Mouse (Mus musculus): Measurements from ENCODE around the gene Gbx2.

Gbx2 gene

GRCm38 (mm10) chr1:89902236-89902635 is 28.7 kb downstream of the Gbx2 start:
- DNase-seq: no peak

GRCm38 (mm10) chr1:89901381-89901780 is 29.6 kb downstream of the Gbx2 start:
- no peak for DNase-seq

DNA sequence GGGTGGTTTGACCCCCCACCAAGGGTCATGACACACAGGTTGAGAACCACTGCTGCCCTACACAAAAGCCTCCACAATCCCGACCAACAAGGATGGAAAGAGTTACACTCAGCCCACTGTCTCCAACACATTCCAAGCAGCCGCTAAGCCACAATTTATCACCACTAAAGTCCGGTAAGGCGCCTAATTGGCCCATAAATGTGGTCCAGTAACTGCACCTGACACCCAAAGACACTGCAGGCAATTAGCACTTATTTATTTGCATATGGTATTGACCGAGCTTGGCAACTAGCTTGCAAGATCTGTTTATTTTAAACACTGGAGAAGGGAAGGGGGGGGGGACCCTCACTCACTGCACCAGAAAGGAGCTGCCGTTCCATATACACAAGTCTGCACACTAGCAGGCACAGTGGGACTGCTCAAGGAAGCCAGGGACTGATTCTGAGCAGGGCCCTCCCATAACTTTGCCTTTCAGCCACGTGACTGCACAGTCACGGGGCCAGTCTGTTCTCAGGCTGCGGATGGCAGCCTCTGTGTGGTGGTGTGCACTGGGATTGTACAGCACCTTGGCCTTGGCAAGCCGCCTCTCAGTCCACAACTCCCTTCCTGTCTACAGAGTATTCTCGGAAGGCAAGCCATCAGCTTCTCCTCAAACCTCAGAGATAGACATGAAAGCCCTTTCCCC is 31.1 kb downstream of the Gbx2 start:
- DNase-seq: no peak

GRCm38 (mm10) chr1:89899036-89899435 is 31.9 kb downstream of the Gbx2 start:
- DNase-seq: no peak

DNA sequence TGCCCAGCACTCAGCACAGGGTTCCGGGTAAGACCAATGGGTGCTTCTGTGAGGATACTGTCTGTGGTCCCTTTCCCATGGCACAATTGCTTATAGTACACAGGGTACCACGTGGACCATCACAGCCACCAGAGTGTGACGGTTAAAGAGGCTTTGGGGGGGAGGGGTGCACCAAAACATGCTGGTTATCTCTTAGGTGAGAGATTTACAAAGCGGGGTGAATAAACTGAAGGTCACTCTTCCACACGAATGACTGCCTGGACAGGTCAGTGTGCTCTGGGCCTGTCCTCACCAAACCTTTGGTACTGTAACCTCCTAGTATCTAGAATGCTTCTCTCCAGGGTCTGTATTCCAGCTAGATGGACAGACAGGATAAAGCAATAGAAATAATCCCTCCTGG is 35.2 kb downstream of the Gbx2 start:
- no peak for DNase-seq

GRCm38 (mm10) chr1:89892281-89892680 is 38.7 kb downstream of the Gbx2 start:
- DNase-seq: no peak

GRCm38 (mm10) chr1:89891400-89891799 is 39.6 kb downstream of the Gbx2 start:
- DNase-seq: no peak

GRCm38 (mm10) chr1:89885696-89886095 is 45.3 kb downstream of the Gbx2 start:
- DNase-seq: no peak

GRCm38 (mm10) chr1:89884335-89884734 is 46.6 kb downstream of the Gbx2 start:
- DNase-seq: no peak

DNA sequence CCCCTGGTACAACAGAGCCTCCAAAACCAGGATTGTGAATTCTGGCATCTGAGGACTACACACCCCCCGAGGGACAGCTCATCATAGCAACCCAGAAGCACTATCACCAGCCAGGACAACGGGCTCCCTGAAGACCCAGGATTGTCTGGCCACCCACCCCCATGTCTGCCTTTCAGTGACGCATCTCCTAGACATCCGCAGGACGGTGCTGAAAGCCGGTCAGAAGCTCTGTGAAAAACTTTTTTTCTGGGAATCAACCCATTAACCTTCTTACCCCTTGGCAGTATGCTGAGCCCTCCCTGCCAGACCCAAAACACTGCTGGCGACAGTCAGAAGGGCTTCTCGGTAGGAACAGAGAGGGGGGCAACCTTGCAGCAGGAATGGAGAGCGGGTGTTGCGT is 50.1 kb downstream of the Gbx2 start:
- DNase-seq: no peak

DNA sequence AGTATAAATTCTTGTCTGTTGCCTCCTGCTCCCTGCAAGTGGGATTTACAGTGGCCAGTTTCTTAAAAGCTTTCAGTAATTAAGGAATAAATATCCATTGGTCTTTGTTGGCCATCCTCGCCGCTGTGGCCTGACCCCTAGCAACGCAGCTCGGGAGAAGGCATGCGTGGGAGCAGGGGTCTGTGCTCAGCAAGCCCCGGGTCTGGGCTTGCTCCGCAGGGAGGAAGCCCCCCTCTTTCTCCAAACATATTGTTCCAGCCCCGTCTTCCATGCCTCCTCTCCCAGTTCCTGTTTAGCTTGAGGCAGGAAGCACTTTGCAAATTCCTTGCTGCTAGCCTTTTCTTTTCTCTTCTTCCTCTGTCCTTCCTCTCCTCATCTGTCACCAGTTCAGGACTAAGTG is 50.8 kb downstream of the Gbx2 start:
- no peak for DNase-seq

- peak; percentile 28 for DNase-seq
Measured at GRCm38 (mm10) chr1:89878496-89878895, 52.5 kb downstream of the Gbx2 start.

Data from cerebellum, adult 8-10 months (tissue).